Mouse (Mus musculus) neural tube, embryonic 10.5 days (tissue): ENCODE data around the gene Lce3b.

Experiments
- DNase-seq: peaks from one replicate; pipeline ENCODE4 v3.0.0-alpha.2; 2017; ENCODE audit warnings: low spot score; ENCODE audit errors: extremely low spot score

Lce3b gene

DNA sequence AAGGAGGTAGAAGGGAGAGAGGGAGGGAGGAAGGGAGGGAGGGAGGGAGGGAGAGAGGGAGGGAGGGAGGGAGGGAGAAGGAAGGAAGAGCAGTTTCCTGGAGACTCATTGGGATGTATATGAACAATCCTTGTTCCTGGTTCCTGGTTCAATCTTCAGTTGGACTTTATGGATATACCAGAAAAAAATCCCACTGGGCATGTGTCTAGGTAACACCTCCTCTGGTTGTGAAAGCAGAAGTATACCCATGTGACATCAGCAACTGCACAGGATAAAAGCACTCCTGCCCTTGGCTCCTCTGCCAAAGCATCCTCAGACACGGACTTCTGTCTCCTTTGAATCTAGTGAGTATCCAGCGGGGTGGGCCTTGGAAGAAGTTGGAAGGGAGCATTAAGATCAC is at the start of gene Lce3b:
Lce3b (plus strand) TSS at position 301 of the 400 bp plus-strand sequence.
- DNase-seq = no peak

DNA sequence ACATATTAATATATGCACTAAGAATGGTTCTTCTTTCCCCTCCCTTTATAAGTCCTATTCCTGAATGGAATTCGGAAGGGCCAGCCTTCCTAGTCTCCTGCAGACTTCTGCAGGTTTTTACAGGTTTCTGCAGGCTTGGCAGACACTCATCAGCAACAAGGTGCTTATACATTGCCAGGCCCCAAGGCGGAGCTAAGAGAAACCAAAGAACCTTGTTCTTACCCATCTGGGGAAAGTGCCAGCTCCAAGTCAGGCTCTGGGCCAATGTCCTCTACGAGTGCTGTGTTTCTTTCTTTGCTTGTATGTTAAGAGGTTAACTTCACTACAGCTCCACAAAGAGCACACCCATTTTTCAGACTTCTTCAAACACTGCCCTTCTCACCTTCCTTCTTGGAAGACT is 38.7 kb upstream of the Lce3b start:
- no peak for DNase-seq

DNA sequence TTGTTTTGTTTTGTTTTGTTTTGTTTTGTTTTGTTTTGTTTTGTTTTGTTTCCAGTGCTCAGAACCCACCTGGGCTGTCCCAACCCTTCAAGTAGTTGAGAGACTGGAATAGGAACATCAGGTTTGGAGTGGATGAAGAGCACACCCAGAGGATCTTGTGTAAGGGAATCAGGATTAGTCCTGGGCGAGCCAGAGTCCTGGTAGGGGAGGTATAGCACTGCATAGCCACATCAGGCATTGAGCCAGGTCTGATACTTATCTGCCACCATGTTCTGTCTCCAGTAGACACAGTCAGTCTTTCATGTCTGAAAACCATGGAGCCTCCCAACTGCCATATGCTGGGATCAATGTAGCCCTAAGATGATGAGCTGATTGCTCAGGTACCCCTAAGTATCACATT is 38.3 kb upstream of the Lce3b start:
- DNase-seq = no peak

DNA sequence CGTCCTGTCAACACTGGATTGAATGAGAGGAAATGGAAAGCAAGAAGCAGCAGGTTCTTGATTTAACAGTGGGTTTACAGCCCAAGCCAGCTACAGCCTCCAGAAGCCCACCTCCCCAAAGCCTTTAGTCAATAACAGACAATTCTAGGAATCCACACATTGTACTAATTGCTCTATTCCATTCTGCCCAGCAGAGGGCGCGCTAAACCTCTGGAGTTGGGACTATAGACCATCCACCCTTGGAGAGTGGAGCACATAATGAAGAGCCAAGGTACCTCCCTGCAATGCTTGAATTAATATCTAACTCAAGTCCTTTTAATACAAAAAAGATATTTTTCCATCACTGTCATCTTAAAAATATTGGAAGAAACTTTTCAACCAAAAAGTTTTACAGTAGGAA is 29.8 kb upstream of the Lce3b start:
- DNase-seq = peak; percentile 37

DNA sequence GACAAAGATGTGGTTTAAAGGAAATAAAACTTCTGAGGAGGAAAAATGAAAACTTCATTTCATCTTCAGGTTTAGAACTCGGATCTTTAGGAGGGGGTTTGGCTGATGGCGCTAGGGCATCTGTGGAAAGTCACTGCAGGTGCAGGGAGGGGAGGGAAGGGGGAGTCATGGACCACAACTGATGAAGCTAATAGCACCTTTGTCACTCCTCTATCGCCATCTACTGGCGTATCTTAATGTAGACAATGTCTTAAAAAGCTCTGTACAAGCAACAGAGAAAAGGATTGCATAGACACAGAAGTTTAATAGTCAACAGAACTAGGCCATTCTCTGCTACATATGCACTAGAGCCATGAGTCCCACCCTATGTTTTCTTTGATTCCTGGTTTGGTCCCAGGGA is 29.1 kb upstream of the Lce3b start:
- no peak for DNase-seq

DNA sequence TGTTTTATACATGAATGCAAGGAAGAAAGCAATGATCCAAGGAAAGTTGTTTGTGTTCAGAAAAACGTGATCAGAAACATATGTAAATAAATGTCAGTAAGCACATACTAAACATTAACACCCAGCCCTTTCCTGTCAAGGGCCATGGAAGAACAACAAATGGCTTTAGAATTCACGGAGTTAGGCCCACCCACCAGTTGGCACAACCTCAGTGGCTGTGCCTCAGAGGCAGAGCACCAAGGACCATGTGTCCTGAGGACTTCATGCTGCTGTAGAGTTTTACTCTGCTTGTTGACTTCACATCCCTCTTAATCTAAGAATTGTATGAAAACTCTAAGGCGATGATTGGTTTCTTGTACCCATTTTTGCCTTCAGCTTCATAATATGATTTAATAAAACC is 27.6 kb upstream of the Lce3b start:
- DNase-seq = no peak

DNA sequence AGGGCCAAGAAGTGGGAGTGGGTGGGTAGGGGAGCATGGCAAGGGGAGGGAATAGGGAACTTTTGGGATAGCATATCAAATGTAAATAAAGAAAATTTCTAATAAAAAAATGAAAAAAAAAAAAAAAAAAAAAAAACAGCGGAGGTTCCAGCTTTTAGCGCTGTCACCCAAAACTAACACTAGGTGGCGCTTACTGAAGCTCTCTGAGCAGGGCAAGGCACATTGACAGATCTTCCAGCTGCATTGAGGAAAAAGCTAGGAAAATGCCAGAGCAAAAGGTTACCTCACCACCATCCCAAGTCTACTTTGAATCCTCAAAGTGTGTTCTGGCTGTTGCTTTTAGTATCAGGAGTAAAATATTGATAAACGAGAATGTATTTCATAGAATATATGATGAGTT is 25.2 kb upstream of the Lce3b start:
- DNase-seq = no peak

DNA sequence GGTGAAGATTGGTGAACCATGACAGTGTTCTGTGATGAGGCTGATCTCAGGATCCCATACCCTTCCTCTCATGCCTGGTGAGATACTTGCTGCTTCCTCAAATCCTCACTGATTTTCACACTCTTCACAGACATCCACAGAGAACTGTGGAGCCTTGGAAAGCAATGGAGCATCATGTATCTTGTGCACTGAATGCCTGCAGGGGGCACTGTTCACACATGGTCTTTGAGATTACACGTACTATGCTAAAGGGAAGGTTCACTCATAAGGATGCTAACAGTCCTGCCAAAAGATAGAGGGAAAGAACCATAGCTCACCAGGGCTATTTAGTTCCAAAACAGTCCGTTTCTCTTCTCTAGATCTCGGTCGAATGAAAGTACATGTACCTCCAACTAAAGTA is 12.4 kb upstream of the Lce3b start:
- DNase-seq = peak; percentile 25

DNA sequence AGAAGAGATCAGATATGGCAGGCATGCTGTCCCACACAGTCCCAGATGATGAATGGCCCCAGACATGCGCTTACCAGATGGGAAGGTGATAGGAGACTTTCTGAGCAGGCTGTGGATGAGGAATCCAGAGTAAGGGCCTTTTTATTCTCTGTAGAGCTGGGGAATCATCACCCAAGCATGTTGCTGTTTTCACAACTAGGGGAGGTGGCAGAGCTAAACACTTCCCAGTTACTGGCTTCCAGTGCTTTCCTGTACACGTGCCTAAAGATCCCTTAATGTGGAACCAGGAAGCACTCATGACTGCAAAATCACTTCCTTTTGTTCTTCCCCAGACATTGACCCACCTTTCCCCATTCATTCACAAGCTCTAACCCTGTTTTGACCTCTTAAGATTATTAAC is 6.6 kb upstream of the Lce3b start, which contains the start of gene Lce3a:
Lce3a (minus strand) TSS at position 101 of the 400 bp plus-strand sequence.
- no peak for DNase-seq

DNA sequence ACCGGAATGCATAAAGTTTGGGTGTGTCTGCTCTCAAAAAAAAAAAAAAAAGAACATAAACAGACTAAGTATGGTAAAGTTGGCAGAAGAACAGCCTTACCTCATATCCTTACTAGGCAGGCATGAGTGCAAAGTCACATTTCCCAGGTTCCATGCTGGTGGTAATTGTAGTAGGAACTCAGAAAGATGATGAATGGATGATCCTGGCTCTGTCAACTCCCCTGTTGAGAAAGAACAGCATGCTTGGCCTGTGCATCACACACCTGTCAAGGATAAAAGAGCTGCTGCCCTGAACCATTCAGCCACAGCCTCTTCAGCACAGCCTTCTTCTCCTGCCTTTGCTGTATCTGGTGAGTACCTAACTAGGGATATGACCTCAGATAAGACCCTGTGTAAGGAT is 11.4 kb downstream of the Lce3b start, which contains the start of gene Lce3c:
Lce3c (plus strand) TSS at position 301 of the 400 bp plus-strand sequence.
- DNase-seq = no peak

DNA sequence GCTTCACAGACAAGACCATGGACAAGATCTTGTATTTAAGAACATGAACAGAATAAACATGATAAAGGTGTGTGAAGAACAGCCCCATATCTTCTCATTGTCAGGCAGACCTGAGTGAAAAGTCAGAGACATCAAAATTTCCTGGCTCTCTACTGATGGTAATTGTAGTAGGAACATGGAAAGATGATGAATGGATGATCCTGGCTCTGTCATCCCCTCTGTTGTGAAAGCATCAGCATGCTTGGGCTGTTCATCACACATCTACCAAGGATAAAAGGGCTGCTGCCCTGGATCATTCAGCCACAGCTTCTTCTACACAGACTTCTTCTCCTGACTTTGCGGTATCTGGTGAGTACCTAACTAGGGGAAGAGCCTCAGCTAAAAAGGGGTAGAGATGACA is 24.3 kb downstream of the Lce3b start, which contains the start of gene Lce3d:
Lce3d (plus strand) TSS at position 301 of the 400 bp plus-strand sequence.
- no peak for DNase-seq

DNA sequence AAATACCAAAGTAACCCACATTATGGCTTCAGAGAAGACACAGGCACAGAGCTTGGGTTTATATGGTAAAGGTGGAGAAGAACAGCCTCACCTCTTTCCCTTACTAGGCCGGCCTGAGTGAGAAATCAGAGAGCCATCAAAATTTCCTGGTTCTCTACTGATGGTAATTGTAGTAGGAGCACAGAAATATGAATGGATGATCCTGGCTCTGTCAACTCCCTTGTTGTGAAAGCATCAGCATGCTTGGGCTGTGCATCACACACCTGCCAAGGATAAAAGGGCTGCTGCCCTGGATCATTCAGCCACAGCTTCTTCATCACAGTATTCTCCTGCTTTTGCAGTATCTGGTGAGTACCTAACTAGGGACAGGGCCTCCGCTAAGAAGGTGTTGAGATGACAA is 34.0 kb downstream of the Lce3b start, which contains the start of gene Lce3e:
Lce3e (plus strand) TSS at position 301 of the 400 bp plus-strand sequence.
- no peak for DNase-seq

DNA sequence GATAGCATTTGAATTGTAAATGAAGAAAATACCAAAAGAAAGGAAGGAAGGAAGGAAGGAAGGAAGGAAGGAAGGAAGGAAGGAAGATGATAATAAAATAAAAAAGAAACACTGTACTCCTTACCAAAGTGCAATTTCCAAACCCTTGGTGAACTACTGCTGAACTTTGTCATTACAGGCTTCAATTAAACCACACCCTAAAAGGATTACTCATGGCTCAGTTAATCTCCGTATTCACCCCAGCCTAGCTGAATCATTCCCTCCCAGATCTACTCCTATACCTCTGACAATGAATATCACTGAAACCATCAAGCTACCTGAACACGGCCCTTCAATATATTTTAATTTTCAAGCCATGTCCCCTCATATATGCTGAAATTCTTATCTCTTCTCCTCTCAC is 45.7 kb downstream of the Lce3b start:
- DNase-seq = no peak
